Mouse (Mus musculus): ENCODE measurements around the gene Rtn4rl2. TPM values are rescaled to one million over a fixed set of nuclear protein-coding genes. Genes with fewer than 3 reads are reported as not detected.

Rtn4rl2 gene
- total and polyA plus RNA-seq, 2 experiments from 2014 or later = 23.7 to 25.8 TPM

GRCm38 (mm10) chr2:84851130-84852040 lies 35.1 kb downstream of the Rtn4rl2 start:
- ATAC-seq = peak; percentile 23; the same call in 1 of the 2 replicates
- peak overlapping the region; percentile 15; the same call in 1 of the 2 replicates for H3K4me2 ChIP-seq (ENCODE audit: low read depth)
- WGBS = 37% methylated on average over 23 of the region's 23 CpGs

GRCm38 (mm10) chr2:84850407-84851129 lies 35.9 kb downstream of the Rtn4rl2 start:
- Histone ChIP-seq H3K4me1 (ENCODE audit: insufficient read depth) (no peaks in the 10 kb centered on the region), H3K36me3 (ENCODE audit: insufficient read depth) (no peaks in the 10 kb centered on the region), H3K27me3 (ENCODE audit: insufficient read depth, low read length) (no peaks in the 10 kb centered on the region), H3K4me3 (ENCODE audit: low read depth, low read length) (no peak overlapping the region), H3K27ac (ENCODE audit: low read depth, low read length) (no peak overlapping the region), H3K9me3 (ENCODE audit: low read length) (no peaks in the 10 kb centered on the region), H3K9ac (no peak overlapping the region), H3K4me2 (ENCODE audit: low read depth) (peak overlapping the region; percentile 15; the same call in 1 of the 2 replicates)
- no peak for TF ChIP-seq CTCF (IDR thresholded peaks at IDR 0.05; ENCODE audit: low read depth)
- WGBS = 62% methylated on average over 7 of the region's 7 CpGs
- ATAC-seq (no peak), DNase-seq (no peak)

More at GRCm38 (mm10) chr2:84851130-84852040, 35.1 kb downstream of the Rtn4rl2 start:
- H3K9ac ChIP-seq = no peak overlapping the region
- no peak for DNase-seq
- TF ChIP-seq CTCF (IDR thresholded peaks at IDR 0.05; ENCODE audit: low read depth) = no peak
- H3K36me3 ChIP-seq (ENCODE audit: insufficient read depth) = no peaks in the 10 kb centered on the region
- no peaks in the 10 kb centered on the region for H3K4me1 ChIP-seq (ENCODE audit: insufficient read depth)
- H3K9me3 ChIP-seq (ENCODE audit: low read length) = no peaks in the 10 kb centered on the region
- H3K27me3 ChIP-seq (ENCODE audit: insufficient read depth, low read length) = no peaks in the 10 kb centered on the region
- H3K27ac ChIP-seq (ENCODE audit: low read depth, low read length) = no peak overlapping the region
- H3K4me3 ChIP-seq (ENCODE audit: low read depth, low read length) = no peak overlapping the region

GRCm38 (mm10) chr2:84845226-84845625 lies 41.3 kb downstream of the Rtn4rl2 start:
- no peaks in the 10 kb centered on the region for H3K36me3 ChIP-seq (ENCODE audit: insufficient read depth)
- H3K27ac ChIP-seq (ENCODE audit: low read depth, low read length) = no peak overlapping the region
- no peak for TF ChIP-seq CTCF (IDR thresholded peaks at IDR 0.05; ENCODE audit: low read depth)
- H3K4me1 ChIP-seq (ENCODE audit: insufficient read depth) = no peaks in the 10 kb centered on the region
- WGBS = 59% methylated on average over 1 of the region's 1 CpGs
- no peak overlapping the region for H3K4me3 ChIP-seq (ENCODE audit: low read depth, low read length)
- no peak for ATAC-seq
- H3K9ac ChIP-seq = no peak overlapping the region
- no peak overlapping the region for H3K4me2 ChIP-seq (ENCODE audit: low read depth)
- no peaks in the 10 kb centered on the region for H3K9me3 ChIP-seq (ENCODE audit: low read length)
- 0 out of 2 replicates have a peak, but pooled peaks cover 2% of the 10 kb centered on the region for H3K27me3 ChIP-seq (ENCODE audit: insufficient read depth, low read length)
- DNase-seq = no peak

- no peak overlapping the region for H3K4me3 ChIP-seq (ENCODE audit: low read depth, low read length)
- no peak overlapping the region for H3K9ac ChIP-seq
- H3K4me1 ChIP-seq (ENCODE audit: insufficient read depth) = 0 out of 2 replicates have a peak, but pooled peaks cover 10% of the 10 kb centered on the region
- ATAC-seq (no peak), DNase-seq (no peak)
- H3K36me3 ChIP-seq (ENCODE audit: insufficient read depth) = no peaks in the 10 kb centered on the region
- WGBS = 87% methylated on average over 6 of the region's 6 CpGs
- no peak for TF ChIP-seq CTCF (IDR thresholded peaks at IDR 0.05; ENCODE audit: low read depth)
- H3K4me2 ChIP-seq (ENCODE audit: low read depth) = no peak overlapping the region
- H3K27me3 ChIP-seq (ENCODE audit: insufficient read depth, low read length) = peaks cover 18% of the 10 kb centered on the region
- H3K27ac ChIP-seq (ENCODE audit: low read depth, low read length) = no peak overlapping the region
- no peaks in the 10 kb centered on the region for H3K9me3 ChIP-seq (ENCODE audit: low read length)
Measured at GRCm38 (mm10) chr2:84843654-84844053, 42.9 kb downstream of the Rtn4rl2 start.

DNA sequence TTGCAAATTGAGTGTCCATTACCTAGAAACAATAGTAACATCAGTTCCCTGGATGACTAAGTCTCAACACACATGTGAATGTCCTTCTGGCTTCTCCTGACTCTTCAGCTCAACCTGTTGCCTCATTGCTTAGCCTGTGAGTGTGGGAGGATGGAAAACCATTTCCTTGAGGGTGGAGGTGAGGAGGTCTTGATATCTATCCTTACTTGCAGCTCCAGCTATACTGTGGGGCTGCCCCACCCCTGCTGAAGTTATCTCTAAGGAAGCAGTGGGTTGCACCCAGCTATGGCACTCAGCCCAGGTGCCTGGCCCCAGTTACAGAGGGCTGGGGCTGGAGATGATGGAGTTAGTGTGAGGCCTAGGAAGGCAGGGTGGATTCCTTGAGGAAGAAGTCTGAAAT lies 44.6 kb downstream of the Rtn4rl2 start:
- Histone ChIP-seq H3K4me2 (ENCODE audit: low read depth) (no peak overlapping the region), H3K27me3 (ENCODE audit: insufficient read depth, low read length) (peaks cover 25% of the 10 kb centered on the region), H3K4me3 (ENCODE audit: low read depth, low read length) (no peak overlapping the region), H3K36me3 (ENCODE audit: insufficient read depth) (no peaks in the 10 kb centered on the region), H3K4me1 (ENCODE audit: insufficient read depth) (0 out of 2 replicates have a peak, but pooled peaks cover 10% of the 10 kb centered on the region), H3K9me3 (ENCODE audit: low read length) (no peaks in the 10 kb centered on the region), H3K27ac (ENCODE audit: low read depth, low read length) (no peak overlapping the region), H3K9ac (no peak overlapping the region)
- no peak for DNase-seq
- ATAC-seq = no peak
- no peak for TF ChIP-seq CTCF (IDR thresholded peaks at IDR 0.05; ENCODE audit: low read depth)

GRCm38 (mm10) chr2:84840748-84841563 lies 45.6 kb downstream of the Rtn4rl2 start:
- peak overlapping the region; percentile 58 for H3K4me3 ChIP-seq (ENCODE audit: low read depth, low read length)
- H3K27me3 ChIP-seq (ENCODE audit: insufficient read depth, low read length) = peaks cover 25% of the 10 kb centered on the region
- H3K36me3 ChIP-seq (ENCODE audit: insufficient read depth) = no peaks in the 10 kb centered on the region
- WGBS = 9% methylated on average over 17 of the region's 17 CpGs
- ATAC-seq = no peak
- peak overlapping the region; percentile 50; the same call in 1 of the 2 replicates for H3K9ac ChIP-seq
- peak overlapping the region; percentile 99 for H3K4me2 ChIP-seq (ENCODE audit: low read depth)
- H3K4me1 ChIP-seq (ENCODE audit: insufficient read depth) = 0 out of 2 replicates have a peak, but pooled peaks cover 10% of the 10 kb centered on the region
- no peak overlapping the region for H3K27ac ChIP-seq (ENCODE audit: low read depth, low read length)
- TF ChIP-seq CTCF (IDR thresholded peaks at IDR 0.05; ENCODE audit: low read depth) = no peak
- DNase-seq = no peak
- no peaks in the 10 kb centered on the region for H3K9me3 ChIP-seq (ENCODE audit: low read length)
